Mouse (Mus musculus) kidney, embryonic 16.5 days (tissue): Measurements from ENCODE around the gene Gm28372. TPM values are rescaled to one million over a fixed set of nuclear protein-coding genes. Genes with fewer than 3 reads are reported as not detected.

ENCODE experiments used
- ATAC-seq: fragments of 200-750 bp; cut with Nextera tagmentation; 2 replicates; pipeline ENCODE4 v1.8.0; 2017; ENCODE audit warnings: moderate TSS enrichment; ENCODE audit not compliant: low FRiP score, low TSS enrichment
- H3K27ac ChIP-seq: fragments of 300-500 bp; sonication (generic); 2 replicates; pipeline ENCODE4 v1.5.1; 2014; ENCODE audit warnings: low read length
- H3K27me3 ChIP-seq: fragments of 300-500 bp; sonication (generic); 2 replicates; pipeline ENCODE4 v1.6.1; 2014; ENCODE audit warnings: low read length, control low read depth, mixed read lengths; ENCODE audit not compliant: insufficient read depth
- H3K36me3 ChIP-seq: fragments of 300-500 bp; sonication (generic); 2 replicates; pipeline ENCODE4 v1.6.1; 2014; ENCODE audit warnings: low read length, control low read depth, mixed read lengths; ENCODE audit not compliant: insufficient read depth
- H3K4me1 ChIP-seq: fragments of 300-500 bp; sonication (generic); 2 replicates; pipeline ENCODE4 v1.6.1; 2014; ENCODE audit warnings: low read length, control low read depth, mixed read lengths; ENCODE audit not compliant: insufficient read depth
- H3K4me2 ChIP-seq: fragments of 300-500 bp; sonication (generic); replicated peaks from 2 replicates; pipeline ENCODE4 v1.6.1; 2014; ENCODE audit warnings: low read depth, low read length
- H3K4me3 ChIP-seq: fragments of 300-500 bp; sonication (generic); 2 replicates; pipeline ENCODE4 v1.5.1; 2014; ENCODE audit warnings: mild to moderate bottlenecking, low read length
- H3K9ac ChIP-seq: fragments of 300-500 bp; sonication (generic); replicated peaks from 2 replicates; pipeline ENCODE4 v1.6.1; 2014; ENCODE audit warnings: low read length
- H3K9me3 ChIP-seq: fragments of 300-500 bp; sonication (generic); 2 replicates; pipeline ENCODE4 v1.6.1; 2016; ENCODE audit warnings: low read length, control low read depth
- WGBS: fragments of 180-500 bp; shearing (Covaris S2); extraction: QIAGEN DNeasy Blood & Tissue Kit; methylation state at CpG from one replicate; pipeline ENCODE4 v1.1.7; 2014; 5-methylcytosine and 5-hydroxymethylcytosine counted together
- polyA plus RNA-seq: library from polyadenylated mRNA; unstranded; fragments of >200 nt; fragmentation: Nextera tagmentation; extraction: Ambion mirVana; gene quantifications from 2 replicates; pipeline ENCODE4 v1.2.1, GENCODE M21; 2015

The Gm28372 gene
- polyA plus RNA-seq, 1 experiment from 2014 or later = not detected

- Histone ChIP-seq H3K27me3 (no peaks in the 10 kb centered on the region), H3K36me3 (peaks cover 12% of the 10 kb centered on the region; the same call in 1 of the 2 replicates), H3K4me1 (peaks cover 19% of the 10 kb centered on the region), H3K4me2 (peak overlapping the region; percentile 94), H3K9me3 (no peaks in the 10 kb centered on the region), H3K27ac (no peak overlapping the region; the same call in 1 of the 2 replicates), H3K9ac (peak overlapping the region; percentile 93), H3K4me3 (peak overlapping the region; percentile 95)
- whole genome bisulfite sequencing = 44% methylated on average over 5 of the region's 5 CpGs
- ATAC-seq = no peak
Observed at GRCm38 (mm10) chr2:130425112-130425511, 20.1 kb downstream of the Gm28372 start.

GRCm38 (mm10) chr2:130429851-130430250, 24.8 kb downstream of the Gm28372 start:
- no peak overlapping the region for H3K9ac ChIP-seq
- H3K27me3 ChIP-seq = no peaks in the 10 kb centered on the region

GRCm38 (mm10) chr2:130430484-130430883, 25.4 kb downstream of the Gm28372 start:
- Histone ChIP-seq H3K36me3 (peaks cover 7% of the 10 kb centered on the region; the same call in 1 of the 2 replicates), H3K9ac (no peak overlapping the region), H3K4me1 (peaks cover 15% of the 10 kb centered on the region; the same call in 1 of the 2 replicates), H3K27me3 (no peaks in the 10 kb centered on the region), H3K4me2 (no peak overlapping the region), H3K9me3 (no peaks in the 10 kb centered on the region), H3K27ac (peak overlapping the region; percentile 41), H3K4me3 (no peak overlapping the region)
- 60% methylated on average over 3 of the region's 3 CpGs for WGBS
- no peak for ATAC-seq

More at GRCm38 (mm10) chr2:130429851-130430250, 24.8 kb downstream of the Gm28372 start:
- Histone ChIP-seq H3K4me1 (peaks cover 22% of the 10 kb centered on the region), H3K27ac (peak overlapping the region; percentile 41; the same call in 1 of the 2 replicates), H3K4me2 (no peak overlapping the region), H3K36me3 (peaks cover 7% of the 10 kb centered on the region; the same call in 1 of the 2 replicates), H3K9me3 (no peaks in the 10 kb centered on the region), H3K4me3 (no peak overlapping the region)
- ATAC-seq = peak; percentile 18; the same call in 1 of the 2 replicates
- whole genome bisulfite sequencing = 36% methylated on average over 2 of the region's 2 CpGs

GRCm38 (mm10) chr2:130432157-130432556, 27.1 kb downstream of the Gm28372 start:
- 86% methylated on average over 3 of the region's 3 CpGs for WGBS
- Histone ChIP-seq H3K27me3 (no peaks in the 10 kb centered on the region), H3K4me2 (no peak overlapping the region), H3K9me3 (no peaks in the 10 kb centered on the region), H3K4me1 (peaks cover 13% of the 10 kb centered on the region; the same call in 1 of the 2 replicates), H3K36me3 (peaks cover 7% of the 10 kb centered on the region; the same call in 1 of the 2 replicates), H3K9ac (no peak overlapping the region), H3K4me3 (no peak overlapping the region), H3K27ac (no peak overlapping the region)
- ATAC-seq = no peak

- 21% methylated on average over 4 of the region's 4 CpGs for WGBS
- Histone ChIP-seq H3K9me3 (no peaks in the 10 kb centered on the region), H3K27me3 (no peaks in the 10 kb centered on the region), H3K4me3 (no peak overlapping the region), H3K9ac (no peak overlapping the region), H3K4me1 (peaks cover 13% of the 10 kb centered on the region; the same call in 1 of the 2 replicates), H3K27ac (no peak overlapping the region), H3K4me2 (no peak overlapping the region), H3K36me3 (peaks cover 12% of the 10 kb centered on the region)
- ATAC-seq = peak; percentile 69
Observed at GRCm38 (mm10) chr2:130433152-130433551, 28.1 kb downstream of the Gm28372 start.

GRCm38 (mm10) chr2:130436769-130437168, 31.7 kb downstream of the Gm28372 start:
- Histone ChIP-seq H3K4me1 (no peaks in the 10 kb centered on the region), H3K9ac (no peak overlapping the region), H3K4me2 (no peak overlapping the region), H3K4me3 (no peak overlapping the region), H3K9me3 (no peaks in the 10 kb centered on the region), H3K27me3 (no peaks in the 10 kb centered on the region), H3K36me3 (peaks cover 45% of the 10 kb centered on the region), H3K27ac (no peak overlapping the region)
- 97% methylated on average over 1 of the region's 1 CpGs for WGBS
- no peak for ATAC-seq

GRCm38 (mm10) chr2:130438861-130439260, 33.8 kb downstream of the Gm28372 start:
- no peak for ATAC-seq
- Histone ChIP-seq H3K4me1 (no peaks in the 10 kb centered on the region), H3K27ac (no peak overlapping the region), H3K9ac (no peak overlapping the region), H3K4me3 (no peak overlapping the region), H3K27me3 (no peaks in the 10 kb centered on the region), H3K4me2 (no peak overlapping the region), H3K36me3 (peaks cover 62% of the 10 kb centered on the region), H3K9me3 (no peaks in the 10 kb centered on the region)
- 91% methylated on average over 3 of the region's 3 CpGs for WGBS

- 90% methylated on average over 4 of the region's 4 CpGs for WGBS
- H3K9me3 ChIP-seq = no peaks in the 10 kb centered on the region
- H3K4me1 ChIP-seq = no peaks in the 10 kb centered on the region
- no peak overlapping the region for H3K4me2 ChIP-seq
- no peak overlapping the region for H3K27ac ChIP-seq
- peaks cover 67% of the 10 kb centered on the region for H3K36me3 ChIP-seq
- no peaks in the 10 kb centered on the region for H3K27me3 ChIP-seq
- H3K9ac ChIP-seq = no peak overlapping the region
- no peak overlapping the region for H3K4me3 ChIP-seq
- ATAC-seq = no peak
Observed at GRCm38 (mm10) chr2:130439840-130440480, 34.9 kb downstream of the Gm28372 start.

GRCm38 (mm10) chr2:130442162-130442561, 37.1 kb downstream of the Gm28372 start:
- Histone ChIP-seq H3K27ac (no peak overlapping the region), H3K4me3 (no peak overlapping the region), H3K4me2 (no peak overlapping the region), H3K9ac (no peak overlapping the region), H3K9me3 (no peaks in the 10 kb centered on the region), H3K4me1 (no peaks in the 10 kb centered on the region), H3K36me3 (peaks cover 67% of the 10 kb centered on the region), H3K27me3 (no peaks in the 10 kb centered on the region)
- no peak for ATAC-seq
- WGBS = 94% methylated on average over 10 of the region's 10 CpGs

GRCm38 (mm10) chr2:130448449-130448848, 43.4 kb downstream of the Gm28372 start:
- no peaks in the 10 kb centered on the region for H3K27me3 ChIP-seq
- H3K4me2 ChIP-seq = no peak overlapping the region
- H3K27ac ChIP-seq = no peak overlapping the region
- no peak overlapping the region for H3K4me3 ChIP-seq
- peaks cover 10% of the 10 kb centered on the region for H3K36me3 ChIP-seq
- H3K9ac ChIP-seq = no peak overlapping the region
- peaks cover 31% of the 10 kb centered on the region for H3K4me1 ChIP-seq
- no peaks in the 10 kb centered on the region for H3K9me3 ChIP-seq
- no peak for ATAC-seq
